Mouse (Mus musculus) bone marrow, adult 2 months (tissue): ENCODE data around the gene Gm17190.

Source experiments
- CTCF ChIP-seq: fragments of 200-500 bp; IDR thresholded peaks from 2 replicates; pipeline ENCODE4 v1.5.1; 2011; ENCODE audit warnings: low read length, control low read depth; ENCODE audit not compliant: control insufficient read depth, insufficient read depth
- POLR2A ChIP-seq: fragments of 200-500 bp; IDR thresholded peaks from 2 replicates; pipeline ENCODE4 v1.6.1; 2011; ENCODE audit warnings: low read depth, mild to moderate bottlenecking, control low read depth, low read length, borderline replicate concordance; ENCODE audit not compliant: control insufficient read depth

- TF ChIP-seq POLR2A, result no peak
- no peak for TF ChIP-seq CTCF
These were observed 30.9 kb downstream of the Gm17190 start for GRCm38 (mm10) chr13:96112711-96113110.
